Mouse (Mus musculus): ENCODE measurements around the gene Mettl7a1.
"Not testable (repeated sequence)": the region's sequence is repeated elsewhere in the genome, so short reads cannot be mapped to it uniquely, and the experiment has no call there.

The Mettl7a1 gene

DNA sequence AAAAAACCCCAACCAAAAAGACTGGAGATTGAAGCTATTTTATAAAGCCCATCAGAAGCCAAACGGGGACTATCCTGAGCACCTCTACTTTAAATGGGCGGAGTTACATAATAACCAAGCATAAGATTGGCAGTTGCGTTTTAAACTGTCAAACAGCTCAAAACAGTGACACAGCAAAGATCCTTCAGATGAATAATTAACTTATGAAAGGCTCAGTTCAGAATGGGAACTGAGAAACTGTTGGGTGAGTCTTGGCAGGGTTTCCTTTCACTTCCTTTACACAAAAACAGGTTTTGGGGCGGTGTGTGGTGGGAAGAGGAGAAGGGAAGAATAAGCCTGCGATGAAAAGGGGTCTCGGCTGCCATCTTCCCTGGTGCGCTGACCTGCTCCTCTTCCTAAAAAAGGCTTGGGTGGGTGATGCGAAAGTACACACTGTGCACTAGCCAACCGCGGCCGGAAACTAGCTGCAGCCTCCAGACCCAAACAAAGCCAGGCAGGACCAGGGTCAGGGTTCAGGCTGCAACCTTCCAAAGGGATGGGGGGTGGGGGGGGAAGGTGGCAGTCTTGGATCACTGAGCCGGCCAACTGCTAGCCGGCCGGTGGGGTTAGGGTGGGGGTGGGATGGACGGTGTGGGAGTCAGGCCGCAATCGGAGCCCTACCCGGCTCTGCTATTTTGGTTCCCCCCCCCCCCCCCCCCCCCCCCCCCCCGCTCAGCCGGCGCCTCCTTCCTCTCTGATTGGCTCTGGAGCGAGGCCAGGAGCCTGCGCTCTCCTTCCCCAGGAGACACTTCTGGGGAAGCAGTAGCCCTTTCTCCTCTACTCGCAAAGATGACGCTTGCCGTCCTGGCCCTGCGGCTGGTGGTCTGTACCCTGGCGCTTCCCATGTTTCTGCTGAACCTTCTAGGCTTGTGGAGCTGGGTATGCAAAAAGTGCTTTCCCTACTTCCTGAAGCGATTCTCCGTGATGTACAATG is at the start of gene Mettl7a1:
TSS of gene Mettl7a1 (plus strand) at position 122 of the 973 bp plus-strand sequence.
- DNase-seq = peak; percentile 86 to 88

DNA sequence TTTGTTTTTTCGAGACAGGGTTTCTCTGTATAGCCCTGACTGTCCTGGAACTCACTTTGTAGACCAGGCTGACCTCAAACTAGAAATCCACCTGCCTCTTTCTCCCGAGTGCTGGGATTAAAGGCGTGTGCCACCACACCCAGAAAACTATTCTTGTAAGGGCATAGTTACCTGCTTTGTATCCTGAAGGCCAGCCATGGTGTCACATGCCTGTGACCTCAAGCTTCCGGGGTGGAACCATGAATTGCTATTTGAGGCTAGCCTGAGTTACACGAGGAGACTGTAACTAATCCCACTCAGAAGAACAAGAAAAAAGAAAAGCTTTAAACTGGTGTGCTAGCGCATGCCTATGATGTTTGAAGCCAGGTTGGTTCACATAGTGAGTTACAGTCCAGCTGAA is 47.6 kb upstream of the Mettl7a1 start:
- no peak for DNase-seq

DNA sequence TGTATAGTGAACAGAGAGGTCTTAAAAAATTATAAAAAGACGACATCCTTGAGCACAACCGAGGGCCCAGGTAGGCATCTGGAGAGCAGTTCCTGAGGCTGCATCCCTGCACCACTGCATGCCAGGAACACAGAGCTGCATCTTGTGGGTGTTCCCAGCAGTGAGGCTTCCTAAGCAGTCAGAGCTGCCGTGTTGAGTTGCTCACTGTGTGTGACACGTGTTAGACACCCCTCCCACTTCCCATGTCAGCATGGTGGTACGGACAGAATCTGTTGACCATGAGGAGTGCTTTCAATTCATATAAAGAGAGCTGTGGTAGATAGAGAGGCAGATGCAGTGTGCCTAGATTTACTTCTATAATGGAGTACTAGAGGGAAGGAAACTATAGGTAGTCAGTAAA is 46.6 kb upstream of the Mettl7a1 start:
- no peak for DNase-seq

DNA sequence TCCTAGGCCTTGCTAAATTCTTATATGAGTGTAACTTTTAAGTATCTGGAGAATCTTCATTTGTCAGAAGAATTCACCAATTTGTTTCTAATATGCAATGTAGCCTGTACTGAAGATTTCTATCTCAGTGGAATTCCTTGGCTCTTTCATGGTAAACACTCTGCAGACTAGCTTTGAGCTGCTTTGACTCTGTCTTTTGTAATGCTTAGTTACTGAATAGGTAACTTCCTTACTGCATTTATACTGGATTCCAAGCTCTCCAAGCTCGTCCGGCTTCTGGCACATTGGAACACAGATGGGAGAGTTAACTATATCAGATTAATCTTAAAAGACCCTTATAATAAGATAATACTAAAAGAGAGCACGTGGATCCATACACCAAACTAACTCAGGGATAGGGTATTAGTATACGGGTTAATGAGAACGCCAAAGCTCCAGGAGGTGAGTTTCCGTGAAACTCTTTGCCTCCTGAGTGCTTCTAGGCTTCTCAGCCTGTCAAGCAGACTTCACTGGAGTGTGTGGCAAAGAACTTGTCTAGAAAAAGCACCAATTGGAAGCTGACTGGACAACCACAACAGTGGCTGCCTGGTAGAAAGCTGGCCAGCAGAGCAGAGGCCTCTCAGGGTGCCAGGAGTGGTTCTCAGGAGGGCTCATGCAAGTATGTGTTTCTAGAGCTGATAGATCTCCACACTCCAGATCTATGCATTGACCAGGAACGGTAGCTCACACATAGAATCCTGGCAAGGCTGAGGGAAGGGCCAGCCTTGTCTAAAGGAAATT is 45.1 kb upstream of the Mettl7a1 start:
- no peak for DNase-seq

DNA sequence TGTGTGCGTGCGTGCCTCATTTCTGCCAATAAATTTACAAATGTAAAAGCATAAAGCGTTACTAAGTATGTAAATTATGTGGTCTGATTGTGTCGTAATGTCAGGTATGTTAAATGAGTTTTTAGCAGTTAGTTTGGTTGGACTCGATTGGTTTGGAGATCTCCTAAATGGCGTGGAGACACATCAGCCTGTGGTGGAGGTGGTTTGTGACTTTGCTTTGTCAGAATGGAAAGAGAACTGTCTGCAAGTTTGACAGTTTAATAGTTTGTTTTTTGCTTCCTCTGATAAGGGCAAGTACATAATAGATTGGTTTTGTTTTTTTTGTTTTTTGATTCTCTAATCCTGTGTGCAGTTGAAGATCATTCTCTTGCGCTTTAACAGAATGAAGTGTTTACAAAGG is 43.6 kb upstream of the Mettl7a1 start:
- DNase-seq = not testable (repeated sequence)

DNA sequence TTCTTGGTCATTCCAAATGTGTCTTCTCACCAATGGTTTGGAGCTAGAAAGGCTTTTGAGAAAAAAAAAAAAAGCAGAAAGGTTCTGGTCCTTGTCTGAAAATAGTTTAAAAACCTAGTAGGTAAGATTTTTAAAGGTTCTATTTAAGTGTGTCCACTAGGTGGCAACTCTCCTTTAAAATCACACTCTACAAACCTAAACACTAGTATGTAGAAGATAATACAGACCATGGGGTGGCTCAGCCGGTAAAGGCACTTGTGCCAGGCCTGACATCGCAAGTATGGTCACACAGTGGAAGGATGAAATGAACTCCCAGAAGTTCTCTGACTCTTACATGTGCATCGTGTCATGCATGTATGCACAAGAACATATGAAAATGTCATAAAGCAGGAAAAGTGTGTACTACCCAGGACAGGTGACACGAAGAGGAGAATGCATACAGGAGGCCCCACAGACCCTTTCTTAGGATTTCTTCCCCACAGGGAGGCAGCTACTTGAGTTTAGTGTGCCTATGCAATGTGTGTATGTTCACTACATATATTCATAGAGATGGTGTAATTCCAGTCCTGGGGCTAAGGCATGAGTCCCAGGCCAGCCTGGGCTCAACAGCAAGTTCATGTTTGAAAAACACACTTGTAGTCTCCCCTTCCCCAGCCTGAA is 40.6 kb upstream of the Mettl7a1 start:
- DNase-seq = peak; percentile 14 to 19

DNA sequence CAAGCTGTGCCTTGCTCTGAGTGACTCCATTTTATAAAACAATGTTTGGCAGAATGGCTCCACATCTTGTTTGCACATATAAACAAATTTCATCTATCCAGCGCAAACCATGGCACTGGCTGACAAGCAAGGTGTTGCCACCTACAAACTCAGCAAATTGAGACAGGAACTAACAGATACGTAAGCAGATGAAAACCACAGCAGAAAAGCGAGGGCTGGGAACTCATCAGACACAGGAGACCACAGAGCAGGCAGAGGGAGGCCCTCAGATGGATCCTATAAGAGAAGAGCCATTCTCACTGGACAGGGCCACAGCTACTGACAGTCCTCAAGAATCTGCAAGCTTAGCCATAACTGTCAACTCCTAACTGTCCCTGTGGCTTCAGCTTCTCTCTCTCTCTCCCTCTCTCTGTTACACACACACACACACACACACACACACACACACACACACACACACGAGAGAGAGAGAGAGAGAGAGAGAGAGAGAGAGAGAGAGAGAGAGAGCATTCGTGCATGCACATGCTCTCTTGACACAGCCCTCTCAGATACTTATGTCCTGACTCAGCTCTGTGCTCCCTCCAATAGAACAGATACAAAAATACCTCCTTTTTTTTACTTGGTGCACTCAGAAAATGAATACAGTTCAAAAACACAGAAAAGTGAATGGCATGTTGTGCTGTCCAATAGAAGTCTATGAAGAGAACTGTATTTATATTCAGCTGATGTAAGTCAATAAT is 38.2 kb upstream of the Mettl7a1 start:
- no peak for DNase-seq

DNA sequence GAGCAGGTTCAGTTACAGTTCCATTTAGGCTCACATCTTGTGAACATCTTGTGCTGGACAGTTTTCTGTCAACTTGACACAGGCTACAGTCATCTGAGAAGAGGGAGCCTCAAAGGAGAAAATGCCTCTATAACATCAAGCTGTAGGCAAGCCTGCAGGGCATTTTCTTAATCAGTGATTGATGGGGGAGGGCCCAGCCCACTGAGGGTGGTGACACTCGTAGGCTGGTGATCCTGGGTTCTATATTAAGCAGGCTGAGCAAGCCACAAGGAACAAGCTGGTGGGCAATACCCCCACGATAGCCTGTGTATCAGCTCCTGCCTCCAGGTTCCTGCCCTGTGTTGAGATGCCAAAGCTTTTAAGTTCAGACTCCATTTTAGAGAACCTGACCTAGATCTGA is 35.0 kb upstream of the Mettl7a1 start:
- DNase-seq = no peak

DNA sequence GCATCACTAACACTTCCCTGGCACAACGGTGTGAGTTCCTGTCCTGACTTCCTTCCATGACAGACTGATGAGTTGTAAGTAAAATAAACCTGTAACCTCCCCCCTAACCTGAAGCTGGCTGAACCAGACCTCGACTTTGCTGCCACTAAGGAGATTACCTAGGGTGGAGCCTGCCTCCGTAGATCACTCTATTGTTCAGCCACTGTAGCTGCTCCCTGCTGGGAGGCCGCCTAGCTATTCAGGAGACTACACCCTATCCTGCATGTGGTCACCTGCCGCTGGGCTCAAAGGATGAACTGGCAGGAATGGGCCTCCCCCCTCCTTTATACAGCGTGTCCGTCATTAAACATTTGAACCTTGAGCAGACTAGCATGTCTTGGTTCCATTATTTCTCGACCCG is 34.2 kb upstream of the Mettl7a1 start:
- no peak for DNase-seq

DNA sequence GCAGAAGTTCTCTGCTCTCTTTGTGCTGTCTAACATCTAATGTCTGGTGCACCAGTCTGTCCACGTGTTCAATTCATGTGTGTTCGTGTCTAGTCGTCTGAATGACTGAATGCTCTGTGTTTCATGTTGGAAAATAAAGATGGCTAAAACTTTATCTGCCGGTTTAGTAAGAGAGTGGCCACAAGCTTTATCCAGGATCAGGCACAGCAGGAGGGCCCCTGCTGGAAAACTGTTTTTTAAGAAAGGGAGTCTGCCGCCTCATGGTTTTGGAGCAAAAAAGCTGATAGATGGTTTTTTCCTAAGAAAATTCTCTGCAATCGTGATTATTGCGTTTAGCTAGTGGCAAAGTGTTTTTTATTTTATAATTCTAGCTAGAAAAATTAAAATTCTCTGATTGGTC is 33.3 kb upstream of the Mettl7a1 start:
- not testable (repeated sequence) for DNase-seq

DNA sequence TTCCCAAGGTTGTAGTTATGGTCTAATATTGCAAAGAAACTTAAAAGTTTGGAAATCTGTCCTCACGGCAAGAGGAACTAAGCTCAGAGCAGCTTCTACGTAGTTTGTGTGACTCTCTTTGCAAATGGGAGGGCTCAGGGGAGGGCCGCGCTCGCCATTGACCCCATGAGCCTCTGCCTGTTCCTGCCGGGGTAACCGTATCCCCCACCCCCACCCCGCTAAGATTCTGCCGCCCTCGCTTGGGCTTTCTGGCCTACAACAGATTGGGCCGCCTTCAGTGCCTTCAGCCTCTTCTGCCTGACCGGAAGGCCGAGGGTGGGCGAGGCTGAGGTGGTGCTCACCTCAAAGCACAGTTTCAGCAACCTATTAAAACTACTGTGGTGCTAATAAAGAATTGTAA is 32.5 kb upstream of the Mettl7a1 start:
- no peak for DNase-seq

DNA sequence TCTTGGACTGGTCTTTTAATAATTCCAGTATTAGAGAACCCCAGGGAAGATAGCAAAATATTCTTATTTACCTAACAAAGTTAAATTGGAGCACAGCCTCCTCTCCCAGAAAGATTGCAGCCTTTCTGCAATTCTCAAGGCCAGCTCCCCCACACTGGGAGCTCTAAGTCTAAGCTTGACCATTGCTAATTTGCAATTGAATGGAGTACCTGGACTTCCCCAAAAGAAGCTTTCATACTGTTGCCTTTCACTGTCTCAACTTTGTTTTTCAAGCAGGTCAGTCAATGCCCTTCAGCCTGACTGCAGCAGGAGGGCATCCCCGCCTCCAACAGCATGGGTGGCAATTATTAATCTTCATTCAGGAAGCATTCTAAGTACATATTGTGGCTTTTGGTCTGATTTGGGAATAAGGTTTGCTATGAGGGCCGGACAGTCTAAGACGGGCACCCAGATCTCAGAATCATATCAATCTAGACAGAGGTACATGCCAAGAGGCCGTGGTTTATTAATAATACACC is 30.1 kb upstream of the Mettl7a1 start:
- DNase-seq = not testable (repeated sequence)

DNA sequence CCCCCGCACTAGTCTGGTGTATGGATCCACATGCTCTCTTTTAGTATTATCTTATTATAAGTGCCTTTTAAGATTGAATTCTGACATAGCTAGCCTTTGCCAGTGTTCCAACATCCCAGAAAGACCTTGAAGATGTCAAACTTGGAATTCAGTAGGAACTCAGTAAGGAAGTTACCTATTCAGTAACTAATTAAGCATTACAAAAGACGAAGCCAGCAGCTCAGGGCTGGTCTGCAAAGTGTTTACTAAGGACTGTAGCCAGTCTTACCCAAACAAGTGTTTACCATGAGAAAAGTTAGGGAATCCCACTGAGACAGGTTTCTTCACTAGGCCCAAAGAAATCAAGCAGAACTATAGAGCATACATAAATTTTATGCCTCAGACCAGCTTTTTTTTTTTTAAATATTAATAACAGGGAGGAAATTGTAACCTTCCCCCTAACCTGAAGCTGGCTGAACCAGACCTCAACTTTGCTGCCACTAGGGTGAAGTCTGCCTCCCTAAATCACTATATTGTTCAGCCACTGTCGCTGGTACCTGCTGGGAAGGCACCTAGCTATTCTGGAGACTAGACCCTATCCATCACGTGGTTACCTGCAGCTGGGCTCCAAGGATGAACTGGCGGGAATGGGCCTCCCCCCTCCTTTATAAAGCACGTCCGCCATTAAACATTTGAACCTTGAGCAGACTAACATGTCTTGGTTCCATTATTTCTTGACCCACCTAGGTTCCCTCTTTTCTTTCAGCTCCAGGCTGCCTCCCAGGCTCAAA is 29.0 kb upstream of the Mettl7a1 start:
- DNase-seq = no peak

DNA sequence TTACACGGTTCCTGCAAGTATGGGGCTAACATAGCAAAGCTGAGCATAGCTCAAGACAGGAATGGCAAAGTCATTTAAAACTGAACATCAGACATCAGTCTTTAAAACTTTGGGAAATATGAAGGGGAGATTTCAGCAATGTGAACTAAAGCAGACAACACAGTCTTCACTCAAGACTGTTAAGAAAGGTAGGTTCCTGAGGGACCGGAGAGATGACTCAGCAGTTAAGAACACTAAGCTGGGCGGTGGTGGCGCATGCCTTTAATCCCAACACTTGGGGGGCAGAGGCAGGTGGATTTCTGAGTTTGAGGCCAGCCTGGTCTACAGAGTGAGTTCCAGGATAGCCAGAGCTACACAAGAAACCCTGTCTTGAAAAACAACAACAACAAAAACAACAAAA is 27.5 kb upstream of the Mettl7a1 start:
- no peak for DNase-seq

DNA sequence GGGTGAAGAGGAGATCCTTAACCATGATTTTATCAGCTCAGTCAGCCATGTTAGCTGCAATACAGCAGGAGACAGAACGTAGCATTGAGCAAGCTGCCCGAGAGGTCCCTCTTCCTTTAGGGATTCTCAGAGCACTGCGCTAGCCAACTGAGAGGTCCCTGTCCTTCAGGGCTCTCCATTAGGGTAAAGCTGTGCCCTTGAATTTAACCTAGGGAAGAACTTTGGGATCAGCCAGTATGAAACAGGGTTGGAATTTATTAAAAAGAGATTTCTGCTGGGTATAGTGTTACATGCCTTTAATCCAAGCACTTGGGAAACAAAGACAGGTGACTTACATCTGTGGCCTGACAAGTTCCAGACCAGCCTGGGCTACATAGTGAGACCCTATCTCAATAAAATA is 26.4 kb upstream of the Mettl7a1 start:
- DNase-seq = no peak

DNA sequence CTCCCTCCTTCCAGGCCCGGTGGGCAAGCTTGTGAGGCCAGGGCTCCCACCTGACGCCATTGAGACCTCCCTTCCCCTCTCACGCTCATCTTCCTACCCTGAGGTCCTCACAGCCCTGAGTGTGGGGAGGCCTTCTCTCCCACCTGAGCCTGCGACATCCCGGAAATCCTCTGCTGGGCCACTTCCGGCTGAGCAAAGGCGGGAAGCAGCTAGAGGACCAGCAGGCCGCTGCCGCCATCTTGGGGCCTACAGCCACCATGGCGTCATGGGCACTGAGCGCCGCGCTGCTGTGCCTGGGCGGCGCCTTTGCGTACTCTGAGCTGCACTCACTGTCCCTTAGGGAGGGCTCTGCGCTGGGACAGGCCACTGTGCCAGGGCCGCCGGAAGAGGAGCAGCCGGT is 23.3 kb upstream of the Mettl7a1 start, which contains the start of gene Tmprss12:
TSS of gene Tmprss12 (plus strand) at position 212 of the 400 bp plus-strand sequence.
- DNase-seq = no peak

DNA sequence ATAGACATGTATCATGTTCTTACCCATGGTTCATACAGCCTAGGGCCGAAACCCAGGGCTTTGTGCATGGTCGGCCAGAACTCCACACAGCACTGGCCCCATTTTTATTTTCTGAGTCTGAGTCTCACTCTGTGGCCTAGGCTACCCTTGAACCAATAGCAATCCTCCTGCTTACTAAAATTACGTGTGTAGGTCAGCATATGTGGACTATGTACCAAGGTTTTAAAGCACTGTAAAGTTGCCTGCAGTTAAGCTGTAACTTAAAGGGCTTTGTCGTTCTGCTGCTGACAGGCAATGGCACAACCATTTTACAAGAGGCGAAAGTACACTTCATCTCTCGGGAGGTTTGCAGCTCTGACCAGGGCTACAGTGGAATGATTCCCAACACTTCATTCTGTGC is 15.0 kb upstream of the Mettl7a1 start:
- no peak for DNase-seq

DNA sequence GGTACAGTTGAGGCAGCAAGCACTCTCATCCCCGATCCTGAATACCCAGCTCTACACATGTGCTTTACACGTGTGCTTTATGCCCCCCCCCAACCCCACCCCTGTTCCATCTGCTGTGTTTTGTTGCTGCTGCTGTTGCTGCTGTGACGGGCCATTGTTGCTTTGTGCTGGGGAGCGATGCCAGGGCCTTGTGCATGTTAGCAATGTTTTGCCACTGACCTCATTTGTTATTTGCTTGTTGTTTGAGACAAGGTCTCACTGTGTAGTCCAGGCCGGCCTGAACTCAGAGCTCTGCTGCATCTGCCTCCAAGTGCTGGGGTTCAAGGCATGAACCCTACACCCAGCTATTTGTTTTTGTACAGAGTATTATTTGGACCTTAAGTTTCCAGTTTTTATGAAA is 13.1 kb upstream of the Mettl7a1 start:
- DNase-seq = no peak

DNA sequence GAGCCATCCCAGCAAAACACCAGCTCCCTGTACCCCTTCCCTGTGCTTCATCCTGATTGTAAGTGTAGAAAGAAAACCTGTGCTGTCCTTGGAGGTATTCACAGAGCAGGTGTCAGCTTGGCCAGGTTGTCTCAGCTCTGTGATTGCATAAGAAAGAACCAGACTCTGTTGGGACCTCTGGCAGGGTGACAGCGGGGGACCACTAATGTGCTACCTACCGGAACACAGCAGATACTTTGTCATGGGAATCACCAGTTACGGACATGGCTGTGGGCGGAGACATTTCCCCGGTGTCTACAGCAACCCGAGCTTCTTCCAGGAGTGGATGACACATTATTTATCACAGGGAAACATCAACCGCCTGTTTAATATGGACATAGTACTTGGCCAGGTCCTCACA is 11.6 kb upstream of the Mettl7a1 start:
- DNase-seq = no peak

DNA sequence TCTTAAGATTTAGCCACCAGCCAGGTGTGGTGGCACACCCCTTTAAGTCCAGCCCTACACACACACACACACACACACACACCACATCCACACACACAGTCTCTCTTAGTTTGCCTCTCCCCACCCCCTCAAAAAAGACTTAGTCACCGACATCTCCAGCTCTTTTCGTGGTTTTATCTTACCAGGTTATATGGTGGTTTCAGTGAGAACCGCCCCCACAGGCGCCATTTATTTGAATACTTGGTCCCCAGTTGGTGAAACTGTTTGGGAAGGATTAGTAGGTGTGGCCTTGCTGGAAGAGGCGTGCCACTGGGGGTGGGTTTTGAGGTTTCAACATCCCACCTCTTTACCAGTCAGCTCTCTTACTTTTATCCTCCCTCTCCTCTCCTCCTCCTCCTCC is 6.1 kb upstream of the Mettl7a1 start:
- no peak for DNase-seq

DNA sequence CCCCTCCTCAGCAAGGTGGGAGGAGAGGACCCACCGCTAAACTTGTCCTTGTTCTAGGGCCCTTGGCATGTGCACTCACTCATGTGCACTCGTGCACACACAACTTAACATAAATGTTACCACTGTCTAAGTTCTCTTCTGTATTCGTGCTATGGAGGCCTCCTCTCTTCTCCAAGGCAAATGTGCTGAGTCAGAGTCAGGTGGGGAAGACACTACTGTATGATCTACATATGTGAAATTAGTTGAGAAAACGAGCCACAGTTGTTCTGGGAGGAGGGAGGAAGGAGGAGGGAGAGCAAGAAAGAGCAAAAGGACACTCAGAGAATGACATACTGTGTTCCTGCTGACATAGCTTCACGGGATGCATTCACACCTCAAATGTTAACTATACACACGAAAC is 3.4 kb upstream of the Mettl7a1 start:
- DNase-seq = no peak
